Mouse (Mus musculus): Measurements from ENCODE around the gene Tmem127. TPM values are rescaled to one million over a fixed set of nuclear protein-coding genes. Genes with fewer than 3 reads are reported as not detected.
A peak's percentile ranks its signal among the peaks of the same experiment; 100 is the strongest.

Tmem127 gene
- total and polyA plus RNA-seq, 3 experiments: 11.5 to 15.8 (median 11.9) TPM

DNA sequence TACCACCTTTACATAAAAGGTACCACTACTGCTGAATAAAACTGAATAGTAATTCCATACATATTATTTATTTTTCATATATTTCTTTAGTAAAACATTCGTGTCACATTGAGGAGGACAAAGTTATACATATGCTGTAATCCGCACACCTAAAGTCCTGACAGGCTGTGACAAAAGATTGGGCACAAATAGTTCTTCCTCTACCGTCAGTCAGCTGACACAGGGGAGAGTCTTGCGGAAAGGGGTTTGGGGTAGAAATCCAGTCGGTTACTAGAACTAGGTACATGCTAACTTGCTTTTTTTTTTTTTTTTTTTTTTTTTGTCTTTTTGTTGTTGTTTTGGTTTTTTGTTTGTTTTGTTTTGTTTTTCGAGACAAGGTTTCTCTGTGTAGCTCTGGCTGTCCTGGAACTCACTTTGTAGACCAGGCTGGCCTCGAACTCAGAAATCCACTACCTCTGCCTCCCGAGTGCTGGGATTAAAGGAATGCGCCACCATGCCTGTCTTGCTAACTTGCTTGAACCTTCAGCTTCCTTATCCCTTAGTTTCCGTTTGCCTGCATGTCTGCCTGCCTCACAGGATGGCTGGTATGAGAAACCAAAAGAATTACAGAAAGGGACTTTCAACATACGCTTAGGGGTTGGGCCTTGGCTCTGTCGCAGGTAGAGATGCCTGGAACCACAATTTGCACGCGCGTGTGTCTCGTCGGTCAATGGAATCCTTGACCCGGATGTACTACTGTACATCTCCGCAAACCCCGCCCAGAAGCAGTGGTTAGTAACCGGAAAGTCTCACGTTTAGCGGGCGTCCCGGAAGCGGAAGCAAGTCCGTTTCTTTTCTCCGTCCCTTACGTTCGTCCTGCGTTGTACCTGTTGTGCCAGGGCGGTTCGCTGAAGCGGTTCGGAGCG, 39.9 kb upstream of the Tmem127 start, which contains the start of the genes 1810024B03Rik and Snrnp200:
TSS of gene 1810024B03Rik (minus strand) at position 734 of the 905 bp plus-strand sequence.
TSS of gene Snrnp200 (plus strand) at position 840 of the 905 bp plus-strand sequence.
- Histone ChIP-seq H3K36me3 (replicated peaks in 1 of 2; ENCODE audit: control insufficient read depth in 1 of 2, insufficient read depth in 1 of 2, low read length in 1 of 2) (peaks cover 26 to 48% of the 10 kb centered on the region in 2 experiments), H3K27ac (ENCODE audit: insufficient read depth, low read depth) (peak within 1 kb of the TSS; percentile 78), H3K27me3 (replicated peaks) (no peaks in the 10 kb centered on the region), H3K9ac (ENCODE audit: insufficient read depth, low read depth) (peak within 1 kb of the TSS; percentile 73), H3K4me1 (ENCODE audit: control insufficient read depth in 1 of 2, insufficient read depth in 2 of 2) (peaks cover 0 to 18% of the 10 kb centered on the region in 2 experiments; a peak in 2 of 4 replicates), H3K9me3 (replicated peaks; ENCODE audit: low read length) (no peaks in the 10 kb centered on the region), H3K4me2 (ENCODE audit: insufficient read depth, low read depth, poor library complexity, severe bottlenecking) (peak within 1 kb of the TSS; percentile 56), H3K79me2 (replicated peaks; ENCODE audit: control insufficient read depth, extremely low read depth, insufficient read depth, poor library complexity, severe bottlenecking) (peaks cover 18% of the 10 kb centered on the region), H3K4me3 (replicated peaks in 1 of 3; ENCODE audit: low read depth in 2 of 3, low read length in 2 of 3, poor library complexity in 1 of 3) (peak within 1 kb of the TSS; percentile 75 to 89 (median 85))
- in situ Hi-C loops (cut with MboI; ENCODE audit: low pct_ligation_motif_present, low pct_unique_long_range_greater_than_20kb, low sequenced_read_pairs): no loop called here
- peak; percentile 99 for DNase-seq (ENCODE audit: extremely low read depth)
- dilution Hi-C loops (cut with MboI; ENCODE audit: extremely low pct_ligation_motif_present, extremely low pct_unique_long_range_greater_than_20kb, low sequenced_read_pairs): no loop called here
- no peak for TF ChIP-seq RAD21 (IDR thresholded peaks at IDR 0.05; ENCODE audit: low read depth, low read length)
- TF ChIP-seq ZMIZ1 (IDR thresholded peaks at IDR 0.05; ENCODE audit: low read depth, low read length): peak; percentile 49; the same call in 1 of the 2 replicates
- peak; percentile 80; the same call in 1 of the 2 replicates for TF ChIP-seq RCOR1 (conservative IDR thresholded peaks at IDR 0.05; ENCODE audit: low read depth, low read length)
- peak; percentile 86; the same call in 1 of the 2 replicates for TF ChIP-seq NELFE (IDR thresholded peaks at IDR 0.05; ENCODE audit: low read depth, low read length)
- TF ChIP-seq POLR2AphosphoS2 (IDR thresholded peaks at IDR 0.05; ENCODE audit: low read depth, low read length): 0 out of 2 replicates have a peak, but pooled peaks have one; percentile 33
- TF ChIP-seq SIN3A (IDR thresholded peaks at IDR 0.05; ENCODE audit: low read length): peak; percentile 99
- TF ChIP-seq IRF4 (IDR thresholded peaks at IDR 0.05; ENCODE audit: low read depth, low read length): peak; percentile 82
- peak; percentile 39 for TF ChIP-seq ETS1 (conservative IDR thresholded peaks at IDR 0.05; ENCODE audit: low read depth, low read length)
- peak; percentile 91 for TF ChIP-seq ELF1 (IDR thresholded peaks at IDR 0.05; ENCODE audit: low read depth, low read length)
- TF ChIP-seq MAX (IDR thresholded peaks at IDR 0.05; ENCODE audit: low read length): peak; percentile 81; the same call in 1 of the 2 replicates
- peak; percentile 58 for TF ChIP-seq JUND (conservative IDR thresholded peaks at IDR 0.05; ENCODE audit: low read depth, low read length)
- peak; percentile 90 for TF ChIP-seq TCF12 (IDR thresholded peaks at IDR 0.05; ENCODE audit: low read depth, low read length)
- TF ChIP-seq UBTF (IDR thresholded peaks at IDR 0.05; ENCODE audit: low read depth, low read length): peak; percentile 82; the same call in 1 of the 2 replicates
- peak; percentile 80 for TF ChIP-seq TBP (conservative IDR thresholded peaks at IDR 0.05; ENCODE audit: low read depth, low read length)
- peak; percentile 82 for TF ChIP-seq MAZ (IDR thresholded peaks at IDR 0.05; ENCODE audit: low read depth, low read length)
- peak; percentile 75 for TF ChIP-seq POLR2A (IDR thresholded peaks at IDR 0.05; ENCODE audit: low read depth, low read length)
- no peak for TF ChIP-seq USF2 (conservative IDR thresholded peaks at IDR 0.05; ENCODE audit: low read depth, low read length)
- peak; percentile 62; the same call in 1 of the 2 replicates for TF ChIP-seq E2F4 (IDR thresholded peaks at IDR 0.05; ENCODE audit: insufficient replicate concordance, low read depth, low read length)
- peak; percentile 98 for TF ChIP-seq CHD2 (IDR thresholded peaks at IDR 0.05; ENCODE audit: low read length)
- peak; percentile 76; the same call in 1 of the 2 replicates for TF ChIP-seq MYC (IDR thresholded peaks at IDR 0.05; ENCODE audit: low read depth, low read length)
- peak; percentile 99 for TF ChIP-seq KAT2A (IDR thresholded peaks at IDR 0.05; ENCODE audit: insufficient replicate concordance, low read length)
- no peak for TF ChIP-seq CTCF (conservative IDR thresholded peaks at IDR 0.05 in 1 of 2, IDR thresholded peaks at IDR 0.05 in 1 of 2; ENCODE audit: low read depth in 2 of 2, low read length in 2 of 2)
- no peak for TF ChIP-seq EP300 (IDR thresholded peaks at IDR 0.05; ENCODE audit: low read length)
- TF ChIP-seq BHLHE40 (IDR thresholded peaks at IDR 0.05; ENCODE audit: low read depth, low read length): peak; percentile 95
- 0 out of 2 replicates have a peak, but pooled peaks have one; percentile 27 for TF ChIP-seq JUN (IDR thresholded peaks at IDR 0.05; ENCODE audit: insufficient read depth, low read depth, low read length)
- peak; percentile 82 for TF ChIP-seq MEF2A (IDR thresholded peaks at IDR 0.05; ENCODE audit: borderline replicate concordance, low read depth, low read length)
- peak; percentile 98 for TF ChIP-seq HCFC1 (IDR thresholded peaks at IDR 0.05; ENCODE audit: low read depth, low read length)
- TF ChIP-seq CHD1 (IDR thresholded peaks at IDR 0.05; ENCODE audit: low read depth, low read length): 0 out of 2 replicates have a peak, but pooled peaks have one; percentile 26
- TF ChIP-seq SMC3 (IDR thresholded peaks at IDR 0.05; ENCODE audit: low read depth, low read length): no peak
- peak; percentile 48; the same call in 1 of the 2 replicates for TF ChIP-seq NRF1 (IDR thresholded peaks at IDR 0.05; ENCODE audit: low read depth, low read length)
- TF ChIP-seq MXI1 (IDR thresholded peaks at IDR 0.05; ENCODE audit: low read depth, low read length): peak; percentile 90
- no peak for TF ChIP-seq ZC3H11A (IDR thresholded peaks at IDR 0.05; ENCODE audit: low read depth, low read length)
- peak; percentile 45 for TF ChIP-seq ZNF384 (IDR thresholded peaks at IDR 0.05; ENCODE audit: low read depth, low read length)
- TF ChIP-seq MAFK (IDR thresholded peaks at IDR 0.05; ENCODE audit: insufficient replicate concordance, low read length): peak; percentile 38; the same call in 1 of the 2 replicates
- no peak for TF ChIP-seq ZKSCAN1 (IDR thresholded peaks at IDR 0.05; ENCODE audit: borderline replicate concordance, low read depth, low read length)
- no peak for TF ChIP-seq USF1 (IDR thresholded peaks at IDR 0.05; ENCODE audit: low read depth, low read length)
- peak; percentile 71; the same call in 1 of the 2 replicates for TF ChIP-seq GABPA (IDR thresholded peaks at IDR 0.05; ENCODE audit: insufficient replicate concordance, low read depth, low read length)
